Mouse (Mus musculus): ENCODE measurements around the gene 2900026A02Rik. TPM values are rescaled to one million over a fixed set of nuclear protein-coding genes. Genes with fewer than 3 reads are reported as not detected.
"Not testable (repeated sequence)": the region's sequence is repeated elsewhere in the genome, so short reads cannot be mapped to it uniquely, and the experiment has no call there.

Gene 2900026A02Rik
- polyA plus RNA-seq, 1 experiment from 2014 or later: 2.7 TPM

- peak; percentile 43 for ATAC-seq
- Histone ChIP-seq H3K4me3 (ENCODE audit: low read depth, low read length) (no peak overlapping the region), H3K27me3 (ENCODE audit: insufficient read depth, low read length) (no peaks in the 10 kb centered on the region), H3K4me1 (ENCODE audit: insufficient read depth) (peaks cover 38% of the 10 kb centered on the region), H3K9me3 (ENCODE audit: low read length) (no peaks in the 10 kb centered on the region), H3K4me2 (ENCODE audit: low read depth, low read length) (no peak overlapping the region), H3K9ac (replicated peaks) (no peak overlapping the region), H3K36me3 (replicated peaks; ENCODE audit: insufficient read depth, low read length) (no peaks in the 10 kb centered on the region), H3K27ac (ENCODE audit: low read depth) (peak overlapping the region; percentile 63)
- peak; percentile 44 for DNase-seq
- TF ChIP-seq EP300 (IDR thresholded peaks at IDR 0.05; ENCODE audit: low read depth): no peak
- TF ChIP-seq CTCF (IDR thresholded peaks at IDR 0.05; ENCODE audit: low read depth): no peak
- 23% methylated on average over 20 of the region's 20 CpGs for WGBS (ENCODE audit: insufficient replicate concordance)
Measured at GRCm38 (mm10) chr5:113114264-113115225, 106.5 kb downstream of the 2900026A02Rik start.

- no peaks in the 10 kb centered on the region for H3K27me3 ChIP-seq (ENCODE audit: insufficient read depth, low read length)
- ATAC-seq: no peak
Measured at GRCm38 (mm10) chr5:113113120-113113519, 107.9 kb downstream of the 2900026A02Rik start.

GRCm38 (mm10) chr5:113111336-113111735 lies 109.7 kb downstream of the 2900026A02Rik start:
- DNase-seq (no peak), ATAC-seq (no peak)
- Histone ChIP-seq H3K4me3 (ENCODE audit: low read depth, low read length) (no peak overlapping the region), H3K27me3 (ENCODE audit: insufficient read depth, low read length) (no peaks in the 10 kb centered on the region), H3K4me1 (ENCODE audit: insufficient read depth) (peaks cover 24% of the 10 kb centered on the region), H3K9ac (replicated peaks) (no peak overlapping the region), H3K27ac (ENCODE audit: low read depth) (no peak overlapping the region), H3K9me3 (ENCODE audit: low read length) (no peaks in the 10 kb centered on the region), H3K36me3 (replicated peaks; ENCODE audit: insufficient read depth, low read length) (no peaks in the 10 kb centered on the region), H3K4me2 (ENCODE audit: low read depth, low read length) (no peak overlapping the region)
- TF ChIP-seq CTCF (IDR thresholded peaks at IDR 0.05; ENCODE audit: low read depth) (no peak), EP300 (IDR thresholded peaks at IDR 0.05; ENCODE audit: low read depth) (no peak)
- WGBS (ENCODE audit: insufficient replicate concordance): 32% methylated on average over 4 of the region's 4 CpGs

More at GRCm38 (mm10) chr5:113113120-113113519, 107.9 kb downstream of the 2900026A02Rik start:
- Histone ChIP-seq H3K9me3 (ENCODE audit: low read length) (no peaks in the 10 kb centered on the region), H3K4me1 (ENCODE audit: insufficient read depth) (peaks cover 24% of the 10 kb centered on the region), H3K36me3 (replicated peaks; ENCODE audit: insufficient read depth, low read length) (no peaks in the 10 kb centered on the region), H3K9ac (replicated peaks) (no peak overlapping the region), H3K4me3 (ENCODE audit: low read depth, low read length) (no peak overlapping the region), H3K27ac (ENCODE audit: low read depth) (no peak overlapping the region; the same call in 1 of the 2 replicates), H3K4me2 (ENCODE audit: low read depth, low read length) (no peak overlapping the region)
- WGBS (ENCODE audit: insufficient replicate concordance): 32% methylated on average over 5 of the region's 5 CpGs
- TF ChIP-seq CTCF (IDR thresholded peaks at IDR 0.05; ENCODE audit: low read depth): no peak
- TF ChIP-seq EP300 (IDR thresholded peaks at IDR 0.05; ENCODE audit: low read depth): no peak
- DNase-seq: no peak

GRCm38 (mm10) chr5:113110929-113111328 lies 110.1 kb downstream of the 2900026A02Rik start:
- TF ChIP-seq CTCF (IDR thresholded peaks at IDR 0.05; ENCODE audit: low read depth) (no peak), EP300 (IDR thresholded peaks at IDR 0.05; ENCODE audit: low read depth) (no peak)
- 31% methylated on average over 1 of the region's 1 CpGs for WGBS (ENCODE audit: insufficient replicate concordance)
- H3K9ac ChIP-seq (replicated peaks): no peak overlapping the region
- H3K4me2 ChIP-seq (ENCODE audit: low read depth, low read length): no peak overlapping the region
- no peak for ATAC-seq
- peaks cover 23% of the 10 kb centered on the region for H3K4me1 ChIP-seq (ENCODE audit: insufficient read depth)
- DNase-seq: no peak
- H3K4me3 ChIP-seq (ENCODE audit: low read depth, low read length): no peak overlapping the region
- H3K9me3 ChIP-seq (ENCODE audit: low read length): no peaks in the 10 kb centered on the region
- no peaks in the 10 kb centered on the region for H3K27me3 ChIP-seq (ENCODE audit: insufficient read depth, low read length)
- H3K27ac ChIP-seq (ENCODE audit: low read depth): 0 out of 2 replicates have a peak overlapping the region, but pooled peaks have one; percentile 34
- no peaks in the 10 kb centered on the region for H3K36me3 ChIP-seq (replicated peaks; ENCODE audit: insufficient read depth, low read length)

GRCm38 (mm10) chr5:113109651-113110050 lies 111.4 kb downstream of the 2900026A02Rik start:
- DNase-seq; H3K4me2 ChIP-seq (ENCODE audit: low read depth, low read length); H3K9ac ChIP-seq (replicated peaks); ATAC-seq; H3K36me3 ChIP-seq (replicated peaks; ENCODE audit: insufficient read depth, low read length); H3K27ac ChIP-seq (ENCODE audit: low read depth); H3K4me3 ChIP-seq (ENCODE audit: low read depth, low read length); H3K9me3 ChIP-seq (ENCODE audit: low read length); H3K27me3 ChIP-seq (ENCODE audit: insufficient read depth, low read length): not testable (repeated sequence)
- 74% methylated on average over 2 of the region's 2 CpGs for WGBS (ENCODE audit: insufficient replicate concordance)
- peak; percentile 63 for TF ChIP-seq CTCF (IDR thresholded peaks at IDR 0.05; ENCODE audit: low read depth)
- H3K4me1 ChIP-seq (ENCODE audit: insufficient read depth): peaks cover 10% of the 10 kb centered on the region

- Histone ChIP-seq H3K4me3 (ENCODE audit: low read depth, low read length) (no peak overlapping the region), H3K4me2 (ENCODE audit: low read depth, low read length) (no peak overlapping the region), H3K9me3 (ENCODE audit: low read length) (no peaks in the 10 kb centered on the region), H3K36me3 (replicated peaks; ENCODE audit: insufficient read depth, low read length) (no peaks in the 10 kb centered on the region), H3K27ac (ENCODE audit: low read depth) (peak overlapping the region; percentile 22; the same call in 1 of the 2 replicates), H3K9ac (replicated peaks) (no peak overlapping the region), H3K4me1 (ENCODE audit: insufficient read depth) (no peaks in the 10 kb centered on the region), H3K27me3 (ENCODE audit: insufficient read depth, low read length) (no peaks in the 10 kb centered on the region)
- ATAC-seq (no peak), DNase-seq (no peak)
- TF ChIP-seq CTCF (IDR thresholded peaks at IDR 0.05; ENCODE audit: low read depth) (no peak), EP300 (IDR thresholded peaks at IDR 0.05; ENCODE audit: low read depth) (no peak)
- WGBS (ENCODE audit: insufficient replicate concordance): 64% methylated on average over 11 of the region's 11 CpGs
Measured at GRCm38 (mm10) chr5:113108165-113108764, 112.8 kb downstream of the 2900026A02Rik start.
